Mouse (Mus musculus) frontal cortex, postnatal 36 days (tissue): Measurements from ENCODE around the gene Tmem108.

ENCODE experiments used
- DNase-seq, 2 experiments: peaks; one replicate each; pipeline ENCODE4 v3.0.0; 2022; ENCODE audit warnings: low spot score in 2 of 2

Gene Tmem108

GRCm38 (mm10) chr9:103761647-103762084 is at the start of gene Tmem108:
Tmem108 (minus strand) TSS chr9:103761837.
- peak; percentile 91 to 93 for DNase-seq

GRCm38 (mm10) chr9:103789029-103789428 is 27.4 kb upstream of the Tmem108 start:
- no peak for DNase-seq

GRCm38 (mm10) chr9:103784156-103784555 is 22.5 kb upstream of the Tmem108 start:
- DNase-seq: peak in 1 of 2 experiments; percentile 36

- no peak for DNase-seq
Measured at GRCm38 (mm10) chr9:103783276-103783675, 21.6 kb upstream of the Tmem108 start.

GRCm38 (mm10) chr9:103782306-103782705 is 20.7 kb upstream of the Tmem108 start:
- no peak for DNase-seq

GRCm38 (mm10) chr9:103781407-103781806 is 19.8 kb upstream of the Tmem108 start:
- no peak for DNase-seq

GRCm38 (mm10) chr9:103780598-103780997 is 19.0 kb upstream of the Tmem108 start:
- no peak for DNase-seq

- no peak for DNase-seq
Measured at GRCm38 (mm10) chr9:103778185-103778584, 16.5 kb upstream of the Tmem108 start.

GRCm38 (mm10) chr9:103761151-103761571 is 476 bp downstream of the Tmem108 start:
- DNase-seq: peak; percentile 37 to 45

GRCm38 (mm10) chr9:103760356-103760755 is 1.3 kb downstream of the Tmem108 start:
- no peak for DNase-seq

- DNase-seq: no peak
Measured at GRCm38 (mm10) chr9:103759829-103760228, 1.8 kb downstream of the Tmem108 start.

GRCm38 (mm10) chr9:103758930-103759695 is 2.5 kb downstream of the Tmem108 start:
- peak; percentile 83 to 91 for DNase-seq

GRCm38 (mm10) chr9:103758246-103758645 is 3.4 kb downstream of the Tmem108 start:
- no peak for DNase-seq

- no peak for DNase-seq
Measured at GRCm38 (mm10) chr9:103752618-103753017, 9.0 kb downstream of the Tmem108 start.

- no peak for DNase-seq
Measured at GRCm38 (mm10) chr9:103751568-103751967, 10.1 kb downstream of the Tmem108 start.

GRCm38 (mm10) chr9:103750491-103750890 is 11.1 kb downstream of the Tmem108 start:
- DNase-seq: no peak

GRCm38 (mm10) chr9:103746598-103746997 is 15.0 kb downstream of the Tmem108 start:
- DNase-seq: no peak

GRCm38 (mm10) chr9:103740145-103740544 is 21.5 kb downstream of the Tmem108 start:
- no peak for DNase-seq

GRCm38 (mm10) chr9:103739062-103739461 is 22.6 kb downstream of the Tmem108 start:
- DNase-seq: peak in 1 of 2 experiments; percentile 56

- DNase-seq: no peak
Measured at GRCm38 (mm10) chr9:103729716-103730115, 31.9 kb downstream of the Tmem108 start.

- peak in 1 of 2 experiments; percentile 22 for DNase-seq
Measured at GRCm38 (mm10) chr9:103726751-103727462, 34.7 kb downstream of the Tmem108 start.

GRCm38 (mm10) chr9:103725497-103725896 is 36.1 kb downstream of the Tmem108 start:
- no peak for DNase-seq

GRCm38 (mm10) chr9:103721486-103721885 is 40.2 kb downstream of the Tmem108 start:
- DNase-seq: no peak
